Mouse (Mus musculus): ENCODE results near the gene Gm266. TPM values are rescaled to one million over a fixed set of nuclear protein-coding genes. Genes with fewer than 3 reads are reported as not detected.
A peak's percentile ranks its signal among the peaks of the same experiment; 100 is the strongest.

Gm266 gene
- polyA plus RNA-seq, 1 experiment from 2014 or later, result 0.79 TPM

DNA sequence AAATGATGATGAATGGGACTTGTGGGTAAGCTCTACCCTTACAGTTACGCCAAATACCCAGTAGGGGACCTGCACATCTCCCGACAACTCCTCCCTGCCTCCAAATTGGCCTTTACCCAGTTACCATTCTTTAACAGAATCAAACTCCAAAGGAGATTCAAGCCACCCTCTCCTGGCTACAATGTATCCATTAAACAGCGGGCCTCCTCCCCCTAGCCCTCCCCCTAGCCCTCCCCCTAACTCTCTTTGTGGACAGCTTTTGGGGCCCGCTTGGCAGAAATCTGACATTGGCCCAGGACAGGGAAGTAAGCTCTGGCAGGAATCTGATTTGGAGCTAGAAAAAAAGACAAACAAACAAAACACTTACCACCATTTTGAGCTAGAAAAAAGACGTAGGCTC lies 14.0 kb upstream of the Gm266 start:
- ATAC-seq (replicated peaks), result no peak
- H3K4me2 ChIP-seq (replicated peaks), result no peak overlapping the region

DNA sequence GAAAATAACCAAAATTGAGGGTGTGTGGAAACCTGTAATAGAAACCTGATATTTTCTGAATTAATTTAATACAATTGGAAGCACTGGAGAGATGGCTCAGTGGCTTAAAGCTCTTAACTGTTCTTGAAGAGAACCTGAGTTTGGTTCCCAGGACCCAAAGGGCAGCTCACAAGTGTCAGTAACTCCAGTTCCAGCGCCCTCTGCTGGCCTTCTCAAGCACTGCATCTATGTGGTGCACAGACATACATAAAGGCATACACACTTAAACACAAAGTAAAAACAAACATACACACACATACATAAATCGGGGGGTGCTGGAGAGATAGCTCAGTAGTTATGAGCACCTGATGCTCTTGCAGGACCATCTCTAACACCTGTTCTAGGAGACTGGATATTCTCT lies 11.5 kb upstream of the Gm266 start:
- 50% methylated on average over 2 of the region's 2 CpGs for WGBS
- peaks cover 3% of the 10 kb centered on the region; the same call in 1 of the 2 replicates for H3K4me1 ChIP-seq
- no peak overlapping the region for H3K4me3 ChIP-seq
- no peak overlapping the region for H3K4me2 ChIP-seq (replicated peaks)
- no peak overlapping the region for H3K27ac ChIP-seq (replicated peaks)
- no peak for ATAC-seq (replicated peaks)
- no peaks in the 10 kb centered on the region for H3K36me3 ChIP-seq
- H3K27me3 ChIP-seq, result no peaks in the 10 kb centered on the region
- H3K9me3 ChIP-seq, result no peaks in the 10 kb centered on the region
- H3K9ac ChIP-seq (replicated peaks), result no peak overlapping the region

More for the DNA sequence above, 14.0 kb upstream of the Gm266 start:
- Histone ChIP-seq H3K9ac (replicated peaks) (no peak overlapping the region), H3K27ac (replicated peaks) (no peak overlapping the region), H3K27me3 (no peaks in the 10 kb centered on the region), H3K9me3 (no peaks in the 10 kb centered on the region), H3K4me1 (peaks cover 4% of the 10 kb centered on the region), H3K4me3 (no peak overlapping the region), H3K36me3 (no peaks in the 10 kb centered on the region)
- 41% methylated on average over 5 of the region's 5 CpGs for WGBS

DNA sequence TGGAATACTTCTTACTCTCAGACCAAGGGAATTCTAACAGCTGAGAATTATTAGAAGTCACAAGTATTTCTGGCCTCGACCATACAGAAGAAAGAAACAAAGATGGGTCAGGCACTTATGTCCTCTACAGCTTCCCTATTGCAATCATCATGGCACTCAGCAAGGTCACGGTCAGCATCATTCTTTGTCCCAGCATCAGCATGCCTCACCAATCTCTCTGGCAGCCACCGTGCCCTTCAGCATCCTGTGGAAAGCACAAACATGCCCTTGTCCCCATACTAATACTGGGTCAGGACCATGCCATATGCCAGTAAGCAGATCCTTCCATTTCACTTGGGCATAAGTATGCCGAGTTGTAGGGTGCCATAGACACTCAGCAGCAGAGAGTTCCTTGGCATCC lies 9.3 kb upstream of the Gm266 start:
- ATAC-seq (replicated peaks), result no peak
- Histone ChIP-seq H3K9me3 (no peaks in the 10 kb centered on the region), H3K9ac (replicated peaks) (no peak overlapping the region), H3K4me3 (no peak overlapping the region), H3K27me3 (no peaks in the 10 kb centered on the region), H3K4me1 (no peaks in the 10 kb centered on the region), H3K4me2 (replicated peaks) (no peak overlapping the region), H3K27ac (replicated peaks) (no peak overlapping the region), H3K36me3 (no peaks in the 10 kb centered on the region)
- WGBS, result 77% methylated on average over 4 of the region's 4 CpGs

DNA sequence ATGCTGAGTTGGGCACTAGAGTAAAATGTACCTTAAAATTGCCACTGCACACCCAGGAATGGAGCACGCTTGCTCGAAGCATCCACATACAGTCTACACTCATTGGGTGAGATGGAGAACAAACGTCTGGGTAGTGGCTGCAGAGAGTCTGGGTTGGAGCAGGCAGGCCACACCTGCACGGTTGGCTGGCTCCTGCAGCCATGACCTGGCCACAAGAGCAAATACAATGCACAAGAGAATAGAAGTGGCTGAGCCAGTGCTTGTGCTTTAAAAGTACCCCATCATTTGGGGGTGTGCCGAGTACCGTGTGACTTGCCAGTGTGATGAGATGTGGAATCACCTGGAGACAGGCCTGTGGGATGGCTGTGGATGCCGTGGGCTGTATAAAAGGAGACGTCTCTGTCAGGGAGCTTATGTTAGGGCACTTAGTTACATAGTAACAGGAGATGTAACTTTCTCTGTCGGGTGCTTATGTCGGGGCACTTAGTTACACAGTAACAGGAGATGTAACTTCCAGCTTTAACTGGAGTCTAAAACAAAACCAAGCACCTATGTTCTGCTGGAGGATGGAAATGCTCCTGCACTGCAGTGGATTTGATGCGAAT lies 3.7 kb upstream of the Gm266 start:
- no peak overlapping the region for H3K4me3 ChIP-seq
- no peak overlapping the region for H3K27ac ChIP-seq (replicated peaks)
- H3K27me3 ChIP-seq, result peaks cover 47% of the 10 kb centered on the region
- H3K9ac ChIP-seq (replicated peaks), result no peak overlapping the region
- peaks cover 18% of the 10 kb centered on the region for H3K4me1 ChIP-seq
- ATAC-seq (replicated peaks), result no peak
- WGBS, result 83% methylated on average over 11 of the region's 11 CpGs
- no peak overlapping the region for H3K4me2 ChIP-seq (replicated peaks)
- no peaks in the 10 kb centered on the region for H3K36me3 ChIP-seq
- H3K9me3 ChIP-seq, result no peaks in the 10 kb centered on the region

DNA sequence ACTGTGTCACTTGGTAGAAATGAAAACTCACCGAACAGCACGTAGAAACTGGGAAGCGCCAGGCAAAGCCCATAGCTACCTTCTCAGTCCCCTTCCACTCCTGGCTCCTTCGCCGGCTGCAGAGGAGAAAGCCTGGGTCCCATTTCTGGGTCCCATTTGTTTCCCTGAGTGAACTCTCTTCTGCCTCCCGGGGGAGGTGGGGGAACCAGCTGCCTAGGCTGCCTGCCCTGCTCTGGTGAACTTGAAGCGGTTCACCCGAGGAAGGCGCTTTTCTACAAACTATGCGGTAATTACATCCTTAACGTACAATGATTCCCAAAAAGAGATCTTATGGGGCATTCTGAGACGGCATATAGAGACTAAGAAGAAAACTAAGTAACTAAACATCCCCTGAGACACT lies 832 bp upstream of the Gm266 start:
- Histone ChIP-seq H3K9ac (replicated peaks) (no peak overlapping the region), H3K4me3 (no peak overlapping the region), H3K27me3 (peaks cover 64% of the 10 kb centered on the region), H3K27ac (replicated peaks) (no peak overlapping the region), H3K9me3 (no peaks in the 10 kb centered on the region), H3K4me1 (peaks cover 18% of the 10 kb centered on the region), H3K4me2 (replicated peaks) (no peak overlapping the region; the same call in 1 of the 2 replicates), H3K36me3 (no peaks in the 10 kb centered on the region)
- WGBS, result 5% methylated on average over 12 of the region's 12 CpGs
- no peak for ATAC-seq (replicated peaks)

DNA sequence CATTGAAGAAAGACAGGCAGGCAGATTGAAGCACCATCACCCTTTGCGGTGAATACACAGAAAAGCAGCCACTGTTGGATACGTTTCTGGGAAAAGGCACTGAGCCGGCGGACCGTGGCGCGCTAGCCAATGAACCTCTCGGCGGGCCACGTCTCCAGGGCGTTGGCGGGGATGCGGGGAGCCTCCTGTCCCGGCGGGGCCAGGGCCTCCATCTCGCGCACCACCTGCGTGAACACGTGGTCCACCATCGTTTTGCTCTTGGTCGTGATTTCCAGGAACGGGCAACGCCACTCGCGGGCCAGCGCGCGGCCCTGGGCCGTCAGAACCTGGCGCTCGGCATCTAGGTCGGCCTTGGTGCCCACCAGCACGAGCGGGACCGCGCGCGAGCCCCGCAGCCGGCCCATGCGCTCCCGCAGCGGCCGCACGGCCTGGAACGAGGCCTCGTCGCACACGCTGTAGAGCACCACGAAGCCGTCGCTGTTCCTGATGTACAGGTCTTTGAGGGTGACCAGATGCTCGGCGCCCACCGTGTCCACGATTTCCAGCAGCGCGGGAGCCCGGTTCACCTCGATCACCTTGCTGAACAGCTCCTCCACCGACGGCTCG lies 474 bp downstream of the Gm266 start:
- ATAC-seq (replicated peaks), result no peak
- Histone ChIP-seq H3K4me1 (peaks cover 18% of the 10 kb centered on the region), H3K9me3 (no peaks in the 10 kb centered on the region), H3K9ac (replicated peaks) (peak overlapping the region; percentile 4; the same call in 1 of the 2 replicates), H3K36me3 (no peaks in the 10 kb centered on the region), H3K27me3 (peaks cover 64% of the 10 kb centered on the region), H3K4me3 (peak overlapping the region; percentile 39), H3K4me2 (replicated peaks) (peak overlapping the region; percentile 52), H3K27ac (replicated peaks) (no peak overlapping the region)
- under 1% methylated on average over 63 of the region's 63 CpGs for WGBS

DNA sequence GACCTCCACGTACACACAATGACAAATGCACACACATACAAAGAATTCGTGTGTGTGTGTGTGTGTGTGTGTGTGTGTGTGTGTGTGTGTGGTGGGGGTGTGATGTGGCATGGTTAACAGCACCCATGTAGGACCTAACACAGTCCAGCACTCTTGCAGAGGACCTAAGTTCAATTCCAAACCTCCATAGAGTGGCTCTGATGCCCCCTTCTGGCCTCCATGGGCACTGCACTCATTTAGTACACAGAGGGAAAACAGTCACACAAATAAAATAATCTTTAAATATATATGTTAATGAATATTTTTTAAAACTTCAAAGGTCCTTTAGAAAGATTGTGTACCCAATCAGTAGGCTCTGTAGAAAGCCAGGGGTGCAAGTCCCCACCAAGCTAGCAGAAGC lies 5.7 kb downstream of the Gm266 start:
- no peak overlapping the region for H3K9ac ChIP-seq (replicated peaks)
- H3K4me3 ChIP-seq, result no peak overlapping the region
- no peaks in the 10 kb centered on the region for H3K9me3 ChIP-seq
- H3K27me3 ChIP-seq, result peaks cover 23% of the 10 kb centered on the region
- WGBS, result 73% methylated on average over 2 of the region's 2 CpGs
- H3K4me2 ChIP-seq (replicated peaks), result no peak overlapping the region
- H3K4me1 ChIP-seq, result peaks cover 6% of the 10 kb centered on the region
- ATAC-seq (replicated peaks), result no peak
- no peak overlapping the region for H3K27ac ChIP-seq (replicated peaks)
- no peaks in the 10 kb centered on the region for H3K36me3 ChIP-seq

DNA sequence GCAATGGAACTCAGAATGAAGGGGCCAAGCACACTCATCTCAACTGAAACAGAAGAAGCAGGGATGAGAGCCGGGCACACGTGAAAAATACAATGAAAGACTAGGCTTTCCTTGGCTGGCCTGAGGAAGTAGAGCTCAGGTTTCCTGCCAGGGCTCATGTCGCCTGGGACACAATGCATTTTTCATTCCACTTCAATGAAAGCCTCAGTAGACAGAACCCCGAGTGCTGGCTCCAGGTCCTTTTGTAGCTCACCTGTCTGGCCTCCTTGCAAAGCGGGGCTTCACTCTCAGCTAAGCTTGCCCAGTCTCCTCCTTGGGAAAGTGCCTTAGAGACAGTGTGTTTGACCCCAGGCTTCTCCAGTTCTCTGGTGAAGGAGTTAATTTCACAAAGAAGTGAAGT lies 6.7 kb downstream of the Gm266 start:
- WGBS, result 53% methylated on average over 5 of the region's 5 CpGs
- H3K9ac ChIP-seq (replicated peaks), result no peak overlapping the region
- peaks cover 13% of the 10 kb centered on the region for H3K27me3 ChIP-seq
- no peaks in the 10 kb centered on the region for H3K36me3 ChIP-seq
- no peak overlapping the region for H3K4me3 ChIP-seq
- no peak overlapping the region for H3K27ac ChIP-seq (replicated peaks)
- H3K4me1 ChIP-seq, result peaks cover 10% of the 10 kb centered on the region
- no peaks in the 10 kb centered on the region for H3K9me3 ChIP-seq
- no peak overlapping the region for H3K4me2 ChIP-seq (replicated peaks)
- no peak for ATAC-seq (replicated peaks)

DNA sequence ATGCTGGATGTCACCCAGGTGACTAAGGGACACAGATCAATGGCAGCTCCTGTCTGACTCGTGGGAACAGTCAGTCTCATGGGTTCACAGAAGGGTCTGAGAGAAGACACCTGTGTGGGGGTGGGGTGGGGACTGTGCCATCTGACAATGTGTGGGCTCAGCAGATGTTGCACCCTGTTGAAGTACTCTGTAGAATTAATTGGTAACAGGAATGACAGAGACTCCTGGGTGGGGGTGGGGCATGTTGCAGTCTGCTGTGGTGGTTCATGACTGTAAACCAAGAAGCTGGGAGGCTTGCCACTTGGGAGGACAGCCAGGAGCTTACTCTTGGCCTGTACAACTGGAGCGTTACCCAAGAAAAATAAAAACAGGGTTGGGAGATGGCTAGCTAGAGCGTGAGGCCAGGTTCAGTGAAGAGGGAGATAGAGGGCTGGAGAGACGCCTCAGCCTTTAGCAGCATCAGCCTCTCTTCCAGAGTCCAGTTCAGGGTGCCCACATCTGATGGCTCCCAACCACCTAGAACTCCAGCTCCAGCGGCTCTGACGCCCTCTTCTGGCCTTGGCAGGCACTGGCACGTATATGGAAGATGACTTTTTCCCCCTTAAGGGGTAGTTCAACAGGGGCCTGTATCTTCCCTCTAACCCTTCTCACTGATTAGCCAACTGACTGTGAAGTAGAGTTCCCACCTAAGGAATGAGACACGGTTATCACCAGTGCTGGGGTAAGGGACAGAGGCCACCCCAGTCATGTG lies 10.6 kb downstream of the Gm266 start:
- WGBS, result 54% methylated on average over 8 of the region's 8 CpGs
- H3K9me3 ChIP-seq, result no peaks in the 10 kb centered on the region
- H3K36me3 ChIP-seq, result no peaks in the 10 kb centered on the region
- no peak overlapping the region for H3K9ac ChIP-seq (replicated peaks)
- no peak overlapping the region for H3K4me3 ChIP-seq
- H3K4me1 ChIP-seq, result peaks cover 16% of the 10 kb centered on the region
- no peaks in the 10 kb centered on the region for H3K27me3 ChIP-seq
- no peak overlapping the region for H3K4me2 ChIP-seq (replicated peaks)
- 0 out of 2 replicates have a peak, but pooled peaks have one; percentile 19 for ATAC-seq (replicated peaks)
- H3K27ac ChIP-seq (replicated peaks), result no peak overlapping the region

DNA sequence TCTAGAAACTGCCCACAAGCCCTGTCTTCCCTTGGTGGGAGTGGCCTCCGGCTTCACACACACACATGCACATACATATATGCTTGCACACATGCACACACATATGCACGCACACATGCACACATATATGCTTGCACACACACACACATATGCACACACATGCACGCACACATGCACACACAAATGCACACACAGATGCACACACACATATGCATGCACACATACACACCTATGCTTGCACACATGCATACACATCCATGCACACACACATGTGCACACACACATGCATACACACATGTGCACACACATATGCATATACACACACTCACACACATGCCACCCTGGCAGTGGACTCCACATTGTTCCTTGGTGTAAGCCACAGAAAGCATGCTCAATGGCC lies 11.2 kb downstream of the Gm266 start:
- WGBS, result 97% methylated on average over 3 of the region's 3 CpGs
- ATAC-seq (replicated peaks), result no peak
- H3K4me2 ChIP-seq (replicated peaks), result no peak overlapping the region

DNA sequence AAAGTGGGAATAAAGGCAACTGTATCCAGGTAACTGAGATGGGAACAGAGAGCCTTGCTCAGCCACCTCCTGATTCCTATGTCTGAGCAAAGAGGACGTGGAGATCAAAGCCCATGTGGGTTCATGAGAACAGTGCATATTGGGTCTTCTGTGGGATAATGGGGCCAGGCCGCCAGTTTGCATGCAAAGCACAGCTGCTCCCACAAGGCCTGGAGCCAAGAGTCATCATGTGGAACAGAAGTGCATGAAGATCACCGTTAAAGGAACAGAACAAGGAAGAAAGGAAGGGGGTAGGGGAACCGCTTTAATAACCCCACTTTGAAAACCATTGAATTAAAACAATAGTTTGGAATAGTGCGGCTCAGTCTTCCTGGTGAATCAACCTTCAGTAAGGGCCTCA lies 12.7 kb downstream of the Gm266 start:
- H3K27me3 ChIP-seq, result no peaks in the 10 kb centered on the region
- peaks cover 16% of the 10 kb centered on the region for H3K4me1 ChIP-seq
- H3K27ac ChIP-seq (replicated peaks), result no peak overlapping the region
- 40% methylated on average over 5 of the region's 5 CpGs for WGBS
- no peak for ATAC-seq (replicated peaks)
- H3K4me3 ChIP-seq, result no peak overlapping the region
- no peaks in the 10 kb centered on the region for H3K9me3 ChIP-seq
- H3K4me2 ChIP-seq (replicated peaks), result no peak overlapping the region
- H3K9ac ChIP-seq (replicated peaks), result no peak overlapping the region
- no peaks in the 10 kb centered on the region for H3K36me3 ChIP-seq

More for the DNA sequence above, 11.2 kb downstream of the Gm266 start:
- Histone ChIP-seq H3K36me3 (no peaks in the 10 kb centered on the region), H3K4me1 (peaks cover 16% of the 10 kb centered on the region), H3K4me3 (no peak overlapping the region), H3K27me3 (no peaks in the 10 kb centered on the region), H3K9ac (replicated peaks) (no peak overlapping the region), H3K27ac (replicated peaks) (no peak overlapping the region), H3K9me3 (no peaks in the 10 kb centered on the region)

DNA sequence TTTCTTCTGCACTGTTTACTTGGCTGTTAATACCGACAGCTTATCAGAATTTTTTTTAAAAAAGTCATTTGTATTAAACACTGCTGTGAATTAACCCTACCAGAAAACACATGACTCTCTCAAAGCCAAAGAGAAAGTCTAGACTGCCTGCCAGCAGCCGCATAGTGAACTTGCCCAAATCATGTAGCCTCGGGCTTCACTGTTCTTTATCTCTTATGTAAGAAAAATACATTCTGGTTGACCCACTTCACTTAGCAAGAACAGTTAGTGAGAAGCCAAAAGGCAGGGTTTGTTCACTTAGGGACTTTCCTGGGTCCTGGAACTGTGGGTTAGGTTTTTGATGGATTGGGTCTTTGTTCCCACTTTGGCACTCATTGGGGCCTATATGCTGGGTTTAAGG lies 13.9 kb downstream of the Gm266 start:
- H3K9me3 ChIP-seq, result no peaks in the 10 kb centered on the region
- no peak overlapping the region for H3K27ac ChIP-seq (replicated peaks)
- H3K36me3 ChIP-seq, result no peaks in the 10 kb centered on the region
- peaks cover 16% of the 10 kb centered on the region for H3K4me1 ChIP-seq
- H3K4me3 ChIP-seq, result no peak overlapping the region
- ATAC-seq (replicated peaks), result no peak
- no peak overlapping the region for H3K4me2 ChIP-seq (replicated peaks)
- H3K9ac ChIP-seq (replicated peaks), result no peak overlapping the region
- no peaks in the 10 kb centered on the region for H3K27me3 ChIP-seq
- 78% methylated on average over 3 of the region's 3 CpGs for WGBS

Data from forebrain, embryonic 15.5 days (tissue).